Mouse (Mus musculus) right cerebral cortex, postnatal 25 days (tissue): ENCODE measurements around the gene 4930562C15Rik.
A peak's percentile ranks its signal among the peaks of the same experiment; 100 is the strongest.

Experiments
- DNase-seq: peaks from one replicate; pipeline ENCODE4 v3.0.0; 2022

Gene 4930562C15Rik

DNA sequence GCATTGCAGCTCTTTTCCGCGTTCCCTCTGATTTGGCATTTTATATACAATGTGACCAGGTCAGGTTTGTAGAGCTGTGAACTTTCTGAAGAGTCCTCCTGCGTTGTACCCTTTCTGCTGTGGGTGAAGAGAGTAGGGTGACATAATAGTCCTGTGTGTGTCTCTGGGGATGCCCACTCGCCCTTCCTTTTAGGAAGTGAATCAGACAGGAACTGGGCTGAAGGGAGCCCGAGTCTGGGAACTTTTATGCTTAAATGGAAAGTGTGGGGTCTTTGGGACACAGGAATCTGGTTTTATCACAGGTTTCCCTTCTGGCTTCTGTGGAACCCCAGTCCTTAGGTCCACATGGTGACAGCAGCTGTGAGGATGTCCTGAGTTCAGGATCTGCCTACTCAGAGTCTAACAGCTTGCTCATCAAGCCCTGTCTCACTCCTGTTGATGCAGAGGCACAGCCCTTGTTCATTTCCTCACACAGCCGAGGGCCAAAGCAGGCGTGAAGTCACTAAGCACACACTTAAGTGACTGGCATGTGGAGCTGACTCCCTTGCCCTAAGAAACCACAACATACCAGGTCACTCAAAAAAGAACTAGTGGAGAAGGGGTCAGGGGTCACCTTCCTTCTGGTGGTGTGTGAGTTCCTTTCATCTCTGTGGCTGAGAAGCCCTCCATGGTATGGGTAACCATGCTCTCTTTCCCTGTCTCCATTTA lies 59.1 kb downstream of the 4930562C15Rik start:
- no peak for DNase-seq

DNA sequence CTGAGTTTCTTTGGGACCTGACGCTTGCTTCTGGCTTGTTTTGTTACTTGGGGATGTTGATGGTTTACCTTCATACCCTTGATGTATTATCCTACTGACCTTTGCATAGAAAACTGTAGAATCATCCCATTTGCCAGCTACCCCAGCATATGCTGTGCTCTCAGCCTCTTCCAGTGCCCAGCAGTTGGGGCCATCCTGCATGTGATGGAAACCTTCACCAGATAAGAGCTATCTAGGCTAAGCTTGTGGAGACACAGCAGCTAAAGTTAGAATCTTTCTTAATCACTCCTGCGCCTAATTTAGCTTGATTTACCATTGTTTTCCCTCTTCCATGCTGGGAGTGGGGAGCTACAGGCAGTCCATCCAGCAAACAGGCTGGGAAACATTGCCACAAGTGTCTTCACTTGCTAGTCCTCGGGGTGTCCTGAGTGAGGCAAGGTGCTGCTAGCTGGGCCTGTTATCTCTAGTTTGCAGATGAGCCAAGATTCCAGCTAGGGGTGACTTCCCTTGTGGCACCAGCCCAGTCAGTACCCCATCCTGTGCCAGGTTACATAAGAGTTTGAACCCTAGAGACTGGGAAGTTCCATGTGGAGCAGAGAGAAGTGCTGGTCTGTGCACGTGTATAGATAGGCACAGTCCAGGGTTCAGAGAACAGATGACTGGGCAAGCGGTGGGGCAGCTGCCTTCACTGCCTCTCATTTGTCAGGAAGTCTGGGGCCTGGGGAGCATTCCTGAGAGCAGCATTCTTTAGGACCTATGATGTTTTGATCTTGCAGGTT lies 61.2 kb downstream of the 4930562C15Rik start:
- DNase-seq = no peak

DNA sequence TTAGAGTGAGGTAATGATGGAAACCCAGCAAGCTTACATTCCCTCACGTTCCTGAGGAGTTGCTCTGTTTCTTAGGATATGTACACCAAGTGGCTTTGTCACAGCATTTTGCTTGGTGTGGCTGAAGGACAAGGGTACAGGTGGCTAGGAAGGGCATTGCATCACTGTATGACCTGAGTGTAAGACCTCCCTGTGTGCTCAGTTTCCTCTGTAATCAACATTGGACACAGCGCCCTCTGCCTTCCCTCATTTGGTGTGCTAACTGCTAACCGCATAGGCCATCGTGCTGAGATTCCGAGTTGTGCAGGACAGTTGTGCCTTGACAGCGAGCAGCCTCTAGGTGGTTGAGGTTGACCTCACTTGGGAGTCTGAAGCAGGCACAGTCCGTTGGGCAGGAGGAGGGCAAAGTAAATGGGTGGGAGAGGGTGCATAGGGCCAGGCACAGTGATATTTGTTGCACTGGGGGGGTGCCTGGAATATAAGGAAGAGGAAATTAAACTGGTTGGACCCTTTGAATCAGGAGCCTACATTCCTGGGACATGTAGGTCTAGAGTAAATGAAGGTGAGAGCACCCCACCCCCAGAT lies 62.0 kb downstream of the 4930562C15Rik start:
- no peak for DNase-seq

DNA sequence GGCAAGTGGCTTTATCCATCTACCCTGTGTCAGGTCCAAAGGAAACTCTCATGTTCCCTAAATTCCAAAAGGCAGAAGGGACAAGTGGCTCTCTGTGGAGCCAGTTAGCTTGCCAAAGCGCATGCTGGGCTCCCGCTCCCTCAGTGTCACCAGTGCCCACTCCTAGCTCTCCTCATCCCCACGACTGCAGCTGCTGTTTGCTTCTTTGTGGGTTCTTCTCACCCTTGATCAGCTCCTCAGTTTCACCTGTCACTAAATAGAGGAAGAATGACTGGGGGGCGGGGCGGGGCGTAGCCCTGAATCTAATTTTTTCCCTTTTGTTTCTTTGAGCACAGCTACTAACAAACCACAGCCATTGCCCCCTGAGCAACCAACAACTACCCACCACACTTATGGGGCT lies 63.7 kb downstream of the 4930562C15Rik start:
- DNase-seq = no peak

DNA sequence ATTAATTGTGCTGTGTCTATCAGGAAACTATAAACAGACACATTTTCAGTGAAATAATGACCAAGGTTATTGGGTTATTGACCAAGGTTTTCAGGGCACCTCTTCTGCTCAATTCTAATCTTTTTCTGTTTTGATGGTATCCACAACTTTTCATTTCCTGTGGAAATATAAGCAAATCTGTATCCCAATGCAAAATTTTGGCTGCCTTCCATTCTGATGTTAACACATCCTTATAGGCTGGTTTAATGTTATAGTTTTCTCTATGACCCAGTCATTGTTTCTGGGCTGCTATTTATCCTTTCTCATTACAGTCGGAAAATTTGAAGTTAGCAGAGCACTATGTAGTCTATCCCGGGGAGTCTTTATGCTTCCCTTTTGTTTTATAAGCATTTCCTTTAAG lies 64.5 kb downstream of the 4930562C15Rik start:
- no peak for DNase-seq

DNA sequence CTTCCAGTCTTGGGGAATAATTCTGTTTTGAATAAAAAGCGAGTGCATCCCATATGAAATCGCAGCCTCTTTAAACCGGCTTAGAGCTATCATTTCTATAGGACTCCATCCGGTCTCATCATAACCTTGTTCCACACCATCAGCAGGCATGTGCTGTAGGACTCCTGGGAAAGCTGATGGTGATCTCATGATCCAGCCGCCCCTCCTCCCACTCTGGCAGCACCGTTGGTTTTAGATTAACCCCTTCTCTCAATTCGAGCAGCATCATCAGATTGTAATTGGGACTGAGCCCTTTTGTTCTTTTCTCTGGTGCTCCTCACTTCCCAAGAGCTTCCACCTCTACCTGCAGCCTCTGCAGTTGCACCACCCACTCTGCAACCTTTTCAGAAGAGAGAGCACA lies 66.0 kb downstream of the 4930562C15Rik start:
- DNase-seq = no peak

DNA sequence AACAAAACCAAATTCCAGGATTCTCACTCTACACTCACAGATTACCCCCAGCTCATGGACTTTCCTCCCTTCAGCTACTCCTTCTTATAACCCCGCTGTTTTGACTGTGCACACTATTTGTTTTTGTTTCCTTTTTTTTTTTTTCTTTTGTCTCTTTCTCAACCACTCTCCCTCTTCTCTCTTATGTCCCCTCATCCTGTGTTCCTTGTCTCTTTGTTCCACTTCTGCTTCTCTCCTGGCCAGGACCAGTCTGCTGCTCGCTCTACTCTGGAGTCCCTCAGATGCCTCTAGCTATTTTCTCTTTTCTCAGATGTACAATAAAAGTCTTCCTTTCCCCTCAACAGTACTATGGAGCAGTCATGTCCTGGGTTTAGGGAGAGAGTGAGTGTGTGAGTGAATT lies 67.2 kb downstream of the 4930562C15Rik start:
- DNase-seq = no peak

DNA sequence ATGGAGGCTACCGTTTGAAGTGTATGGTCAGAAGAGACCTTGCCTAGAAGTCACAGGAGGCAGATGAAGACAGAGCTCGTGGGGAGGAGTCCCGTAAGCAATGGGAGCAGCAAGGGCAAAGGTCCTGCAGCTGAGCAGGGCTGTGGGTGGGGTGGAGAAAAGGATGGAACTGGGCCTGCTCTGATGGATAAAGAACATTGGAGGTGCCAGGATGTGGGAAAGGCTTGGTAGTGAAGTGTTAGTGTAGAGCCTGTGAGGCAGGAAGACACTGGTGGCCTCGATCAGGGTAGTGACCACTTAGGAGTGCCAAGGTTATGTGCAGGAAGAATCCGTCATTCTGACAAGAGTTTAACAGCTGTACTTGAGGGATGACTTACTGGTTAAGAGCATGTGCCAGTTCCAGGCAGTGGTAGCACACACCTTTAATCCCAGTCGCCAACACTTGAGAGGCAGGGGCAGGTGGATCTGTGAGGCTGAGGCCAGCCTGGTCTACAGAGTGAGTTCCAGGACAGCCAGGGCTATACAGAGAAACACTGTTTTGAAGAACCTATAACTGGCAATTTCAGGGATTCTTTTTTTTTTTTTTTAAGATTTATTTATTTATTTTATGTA lies 68.4 kb downstream of the 4930562C15Rik start:
- no peak for DNase-seq

DNA sequence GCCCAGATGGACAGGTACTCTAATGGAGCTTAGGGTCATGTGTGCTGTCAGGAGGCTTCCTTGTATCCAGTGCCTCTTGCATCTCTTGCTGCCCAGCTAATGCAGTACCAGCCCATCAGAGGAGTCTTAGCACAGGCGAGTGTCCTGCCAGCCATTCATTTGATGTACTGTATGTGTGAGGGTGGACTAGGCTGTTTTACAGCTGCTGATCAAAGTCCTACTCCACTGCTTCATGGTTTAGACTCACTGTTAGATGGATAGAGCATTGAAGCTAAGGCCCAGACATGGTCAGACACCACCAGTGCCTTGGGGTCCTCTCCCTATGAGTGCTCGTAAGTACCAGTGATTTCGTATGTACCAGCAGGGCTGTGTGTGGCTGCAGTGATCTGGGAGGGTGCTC lies 69.7 kb downstream of the 4930562C15Rik start:
- no peak for DNase-seq

DNA sequence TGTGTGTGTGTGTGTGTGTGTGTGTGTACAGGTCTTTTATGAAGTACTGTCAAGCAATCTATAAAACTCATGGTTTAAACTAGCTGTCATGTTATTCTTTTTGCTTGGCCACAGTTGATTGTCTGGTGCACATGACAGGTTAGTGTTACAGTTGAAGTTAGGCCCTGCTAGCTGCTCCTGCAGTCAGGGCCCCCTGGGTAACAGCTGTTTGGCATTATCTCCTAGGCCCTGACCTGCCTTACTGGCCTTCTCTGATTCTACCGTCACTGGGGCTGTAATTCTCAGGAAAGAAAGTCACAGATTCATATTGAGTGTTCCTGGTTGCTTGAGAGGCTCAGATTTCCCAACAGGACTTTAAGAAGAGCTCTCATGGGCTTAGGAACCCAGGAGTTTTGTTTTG lies 70.4 kb downstream of the 4930562C15Rik start:
- no peak for DNase-seq

DNA sequence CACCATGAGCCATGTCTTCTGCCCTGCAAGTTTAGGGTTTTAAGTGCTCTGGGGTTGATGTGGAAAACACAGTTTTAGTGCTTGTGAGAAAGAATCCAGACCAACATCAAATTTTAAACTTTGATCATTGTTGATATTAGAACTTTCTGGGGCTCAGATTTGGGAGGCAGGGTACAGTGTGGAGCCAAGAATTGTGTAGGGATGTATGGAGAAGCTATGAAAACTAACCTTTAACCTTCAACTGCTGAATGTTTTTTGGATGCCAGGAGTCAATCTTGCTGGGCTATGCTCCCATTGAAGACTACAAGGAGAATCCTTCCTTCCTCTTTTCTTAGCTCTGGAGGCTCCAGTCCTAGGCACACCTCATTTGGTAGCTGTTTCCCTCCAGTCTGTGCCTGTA lies 71.3 kb downstream of the 4930562C15Rik start:
- no peak for DNase-seq

DNA sequence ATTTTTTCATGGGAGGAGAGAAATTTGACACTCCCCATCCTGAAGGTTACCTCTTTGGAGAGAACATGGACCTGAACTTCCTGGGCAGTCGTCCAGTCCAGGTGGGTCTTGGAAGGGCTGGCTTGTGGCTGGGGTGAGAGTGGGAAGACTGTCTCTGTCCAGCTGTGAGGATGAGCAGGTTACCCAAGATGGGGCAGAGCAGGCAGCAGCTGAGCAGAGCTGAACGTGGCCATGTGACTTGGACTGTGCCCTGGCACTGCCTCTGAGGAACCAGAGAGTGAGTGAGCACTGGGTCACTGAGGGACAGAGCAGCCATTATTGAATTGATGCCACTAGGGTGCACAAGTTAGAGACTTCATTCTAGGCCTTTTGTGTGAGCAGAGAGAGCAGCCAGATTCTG lies 72.2 kb downstream of the 4930562C15Rik start:
- DNase-seq = no peak

DNA sequence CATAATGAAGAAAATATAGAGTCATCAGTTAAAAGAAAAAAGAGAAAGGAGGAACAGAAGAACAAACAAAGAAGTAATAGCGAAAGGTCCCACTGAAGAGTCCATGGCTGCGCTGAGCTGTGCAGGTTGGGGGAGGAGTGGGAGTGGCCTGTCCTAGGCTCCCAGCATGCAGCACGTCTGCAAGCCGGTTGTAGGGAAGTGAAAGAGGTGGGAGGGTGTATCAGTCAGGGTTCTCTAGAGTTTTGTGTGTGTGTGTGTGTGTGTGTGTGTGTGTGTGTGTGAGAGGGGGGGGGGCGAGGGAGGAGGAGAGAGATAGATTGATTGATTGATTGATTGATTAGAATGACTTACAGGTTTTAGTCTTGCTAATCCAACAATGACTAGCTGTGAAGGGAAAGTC lies 72.8 kb downstream of the 4930562C15Rik start:
- no peak for DNase-seq

DNA sequence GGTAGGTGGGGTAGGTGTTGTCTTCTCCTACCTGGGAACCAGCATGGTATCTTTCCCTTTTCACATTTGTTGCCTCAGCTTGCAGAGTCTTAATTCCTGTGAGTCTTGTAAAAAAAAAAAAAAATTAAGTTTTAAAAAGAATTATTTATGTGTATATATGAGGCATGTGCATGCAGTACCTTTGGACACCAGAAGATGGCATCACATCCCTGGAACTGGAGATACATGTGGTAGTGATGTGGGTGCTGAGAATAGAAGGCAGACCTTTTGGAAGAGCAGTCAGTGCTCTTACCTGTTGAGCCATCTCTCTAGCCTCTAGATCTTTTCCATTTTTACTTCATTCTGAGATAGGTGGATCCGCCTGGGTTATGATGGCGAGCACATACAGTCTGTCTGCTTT lies 74.5 kb downstream of the 4930562C15Rik start:
- DNase-seq = no peak

DNA sequence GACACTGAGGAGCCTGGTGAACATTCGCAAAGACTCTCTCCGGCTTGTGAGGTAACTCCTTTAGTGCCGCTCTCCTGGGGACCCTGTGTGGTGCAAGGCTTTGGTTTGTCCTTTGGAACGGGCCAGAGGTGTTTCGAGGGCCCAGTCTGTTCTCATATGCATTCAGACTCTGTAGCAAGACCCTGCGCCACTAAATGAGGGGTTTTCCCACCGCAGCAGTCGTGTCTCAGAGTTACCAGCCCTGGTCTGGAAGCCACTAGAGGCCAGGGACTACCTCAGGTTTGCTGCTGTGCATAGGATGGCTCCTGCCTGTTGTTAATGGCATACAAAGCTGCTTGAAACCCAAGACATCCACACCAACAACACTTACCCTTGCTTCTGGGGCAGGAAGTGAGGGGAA lies 75.5 kb downstream of the 4930562C15Rik start:
- no peak for DNase-seq

DNA sequence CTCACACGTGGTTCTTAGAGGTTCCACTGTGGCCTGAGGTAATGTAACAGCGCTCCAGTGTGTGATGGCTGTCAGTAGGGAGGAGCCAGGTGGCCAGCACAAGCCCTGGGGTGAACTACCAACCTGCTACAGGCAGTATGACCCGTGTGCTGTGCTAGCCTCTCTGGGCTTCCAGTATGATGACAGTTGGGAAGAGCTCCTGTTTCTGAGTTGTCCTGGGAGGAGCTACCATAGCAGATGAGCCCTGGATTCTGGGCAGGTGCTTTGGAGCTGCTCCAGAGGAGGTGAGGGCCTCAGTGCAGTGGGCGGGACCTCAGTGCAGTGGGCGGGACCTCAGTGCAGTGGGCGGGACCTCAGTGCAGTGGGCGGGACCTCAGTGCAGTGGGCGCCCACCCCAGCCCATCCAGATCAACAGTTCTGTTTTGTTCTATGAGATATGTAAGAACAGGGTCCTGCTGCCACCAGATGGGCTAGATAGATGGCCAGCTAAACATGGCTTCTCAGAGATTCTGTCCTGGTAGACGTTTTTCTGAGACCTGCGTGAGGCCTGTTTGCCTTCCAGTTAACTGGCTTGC lies 76.9 kb downstream of the 4930562C15Rik start:
- DNase-seq = no peak

DNA sequence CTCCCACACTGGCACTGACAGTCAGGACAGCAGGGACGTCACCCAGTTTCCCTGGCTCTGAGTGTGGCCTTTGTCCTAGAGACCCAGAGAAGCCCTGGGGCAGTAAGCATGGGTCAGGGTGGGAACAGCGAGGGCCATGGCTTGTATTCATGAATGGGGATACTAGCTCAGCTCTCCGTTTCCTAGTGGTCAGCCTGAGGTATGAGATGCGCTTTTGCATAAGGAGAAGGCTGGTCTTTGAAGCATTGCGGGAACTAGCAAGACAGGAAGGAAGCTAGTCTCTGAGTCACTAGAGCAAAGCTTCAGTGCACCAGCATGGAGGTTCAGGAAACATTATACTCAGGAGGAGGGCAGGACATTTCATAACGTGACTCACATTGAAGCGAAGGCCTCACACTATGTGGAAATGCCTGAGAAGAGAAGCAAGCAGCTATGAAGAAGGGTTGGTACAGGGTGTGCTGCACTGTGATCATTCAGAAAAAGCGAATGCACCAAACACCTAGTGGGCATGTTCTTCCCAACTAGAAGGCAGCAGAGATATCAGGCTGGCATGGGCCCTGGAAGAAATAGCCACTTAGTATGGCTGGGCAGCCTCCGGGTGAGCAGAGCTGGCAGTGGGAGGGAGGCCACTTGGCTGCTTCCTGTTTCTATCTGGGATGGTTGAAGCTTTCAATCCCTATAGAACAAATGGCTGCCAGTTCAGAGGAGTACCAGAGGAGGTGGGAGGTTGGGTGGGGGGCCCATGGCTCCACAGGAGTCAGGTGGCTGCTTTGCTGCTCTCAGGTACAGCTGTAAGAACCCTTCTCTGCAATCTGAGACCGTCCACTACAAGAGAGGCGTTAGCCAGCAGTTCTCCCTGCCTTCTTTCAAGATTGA lies 77.9 kb downstream of the 4930562C15Rik start:
- DNase-seq = no peak

DNA sequence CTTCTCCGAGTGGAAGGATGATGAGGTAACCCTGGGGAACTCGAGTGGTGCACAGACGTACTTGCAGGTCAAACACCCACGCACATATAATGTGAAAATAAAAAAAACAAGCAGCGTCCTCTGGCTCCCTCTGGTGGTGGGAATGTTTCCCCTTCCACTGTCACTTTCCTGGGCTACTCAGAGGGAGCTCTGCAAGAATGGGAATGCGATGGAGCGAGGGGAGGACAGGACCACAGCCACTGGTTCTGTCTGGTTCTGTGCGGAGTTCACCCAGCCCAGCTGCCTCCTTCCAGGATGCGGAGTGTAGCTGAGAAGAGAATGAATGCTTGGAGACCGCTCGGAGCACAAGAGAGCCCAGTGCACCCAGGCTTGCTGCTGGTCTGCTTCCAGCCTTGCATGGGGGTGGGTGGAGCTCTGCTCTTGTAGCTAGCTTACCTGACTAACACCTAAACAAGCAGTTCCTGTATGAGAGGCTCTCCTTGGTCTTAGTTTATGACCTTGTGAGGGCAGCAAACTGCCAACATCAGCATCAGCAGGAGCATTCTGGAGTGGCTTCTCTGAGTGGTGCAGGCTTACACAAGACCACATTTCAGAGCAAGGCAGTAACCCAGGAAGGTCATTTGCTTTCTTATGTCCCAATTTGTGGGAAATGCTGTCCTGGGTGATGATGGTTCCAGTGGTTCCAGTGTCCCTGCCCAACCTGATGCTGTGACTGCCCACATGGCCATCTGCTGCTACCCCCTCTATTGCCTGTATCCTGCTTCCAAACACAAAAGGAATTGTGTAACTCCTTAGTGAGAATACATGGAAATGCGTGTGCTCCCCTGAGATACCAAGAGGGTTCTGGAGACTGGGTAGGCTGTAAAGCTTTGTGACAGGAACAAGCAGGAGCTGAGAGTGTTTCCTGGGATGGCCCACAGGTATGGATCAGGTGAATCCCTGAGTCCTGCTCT lies 78.8 kb downstream of the 4930562C15Rik start:
- DNase-seq = peak; percentile 81

DNA sequence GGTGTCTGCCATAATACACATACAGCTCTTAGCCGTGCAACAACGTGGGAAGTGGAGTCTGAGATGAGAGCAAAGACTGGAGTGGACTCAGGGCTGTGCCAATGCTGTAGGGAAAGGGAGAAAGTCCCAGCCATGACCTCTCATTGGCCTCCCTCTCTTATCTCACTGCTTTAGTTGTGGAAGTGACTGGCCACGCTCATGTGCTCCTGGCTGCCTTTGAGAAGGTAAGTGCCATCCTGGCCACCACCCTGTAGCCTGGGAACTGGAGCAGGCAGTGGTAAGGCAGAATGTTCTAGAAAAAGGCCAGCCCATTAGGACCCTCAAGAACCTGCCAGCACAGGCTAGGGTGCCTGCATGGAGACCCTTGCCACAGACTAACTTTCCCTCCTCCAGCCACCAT lies 80.7 kb downstream of the 4930562C15Rik start:
- DNase-seq = no peak

DNA sequence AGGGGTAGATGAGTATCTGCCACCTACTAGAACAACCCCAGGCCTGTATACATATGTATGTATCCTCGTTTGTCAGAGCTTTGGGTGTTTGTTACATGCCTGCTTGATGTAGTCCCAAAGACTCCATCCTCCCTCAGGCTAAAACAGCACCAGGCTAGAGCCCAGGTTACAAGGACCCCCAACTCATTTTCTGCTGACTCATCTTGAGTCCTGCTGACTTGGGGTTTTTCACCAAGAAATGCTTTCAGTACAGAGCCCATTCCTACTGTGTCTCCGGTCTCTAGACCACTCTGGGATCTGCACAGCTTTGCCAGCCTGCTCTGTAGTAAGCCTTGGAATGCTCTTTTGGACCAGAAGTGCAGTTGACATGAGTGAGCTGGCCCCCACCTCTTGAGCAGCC lies 81.4 kb downstream of the 4930562C15Rik start:
- DNase-seq = no peak
